Mouse (Mus musculus): ENCODE data around the gene Exd1. TPM values are rescaled to one million over a fixed set of nuclear protein-coding genes. Genes with fewer than 3 reads are reported as not detected.
A peak's percentile ranks its signal among the peaks of the same experiment; 100 is the strongest.

Exd1 gene
- polyA plus RNA-seq, 1 experiment from 2014 or later, result 0.11 TPM

GRCm38 (mm10) chr2:119548691-119549090, 1.3 kb upstream of the Exd1 start:
- Histone ChIP-seq H3K9ac (replicated peaks; ENCODE audit: low read depth) (no peak overlapping the region), H3K27me3 (replicated peaks; ENCODE audit: insufficient read depth, low read length) (no peaks in the 10 kb centered on the region), H3K4me1 (ENCODE audit: insufficient read depth, low read depth, low read length) (peaks cover 10% of the 10 kb centered on the region; the same call in 1 of the 2 replicates), H3K27ac (ENCODE audit: low read length) (peak overlapping the region; percentile 94), H3K9me3 (ENCODE audit: low read length) (no peaks in the 10 kb centered on the region), H3K4me2 (replicated peaks; ENCODE audit: low read depth, low read length) (peak overlapping the region; percentile 70), H3K36me3 (ENCODE audit: insufficient read depth, low read length) (no peaks in the 10 kb centered on the region), H3K4me3 (ENCODE audit: low read depth, low read length) (peak overlapping the region; percentile 90)
- 49% methylated on average over 5 of the region's 5 CpGs for WGBS
- TF ChIP-seq CTCF (IDR thresholded peaks at IDR 0.05) (no peak), EP300 (IDR thresholded peaks at IDR 0.05) (peak; percentile 60; the same call in 1 of the 2 replicates)
- peak; percentile 88 for DNase-seq (ENCODE audit: low spot score)
- no peak for ATAC-seq

GRCm38 (mm10) chr2:119548371-119548660, 889 bp upstream of the Exd1 start:
- Histone ChIP-seq H3K27ac (ENCODE audit: low read length) (peak overlapping the region; percentile 94), H3K27me3 (replicated peaks; ENCODE audit: insufficient read depth, low read length) (no peaks in the 10 kb centered on the region), H3K4me3 (ENCODE audit: low read depth, low read length) (peak overlapping the region; percentile 90), H3K36me3 (ENCODE audit: insufficient read depth, low read length) (no peaks in the 10 kb centered on the region), H3K9me3 (ENCODE audit: low read length) (no peaks in the 10 kb centered on the region), H3K4me1 (ENCODE audit: insufficient read depth, low read depth, low read length) (peaks cover 10% of the 10 kb centered on the region; the same call in 1 of the 2 replicates), H3K4me2 (replicated peaks; ENCODE audit: low read depth, low read length) (peak overlapping the region; percentile 70), H3K9ac (replicated peaks; ENCODE audit: low read depth) (peak overlapping the region; percentile 86)
- DNase-seq (ENCODE audit: low spot score) (peak; percentile 32), ATAC-seq (no peak)
- WGBS, result 9% methylated on average over 3 of the region's 3 CpGs
- TF ChIP-seq EP300 (IDR thresholded peaks at IDR 0.05) (no peak), CTCF (IDR thresholded peaks at IDR 0.05) (no peak)

- WGBS, result under 1% methylated on average over 30 of the region's 30 CpGs
- TF ChIP-seq EP300 (IDR thresholded peaks at IDR 0.05) (no peak), CTCF (IDR thresholded peaks at IDR 0.05) (peak; percentile 97)
- peak overlapping the region; percentile 90 for H3K4me3 ChIP-seq (ENCODE audit: low read depth, low read length)
- no peaks in the 10 kb centered on the region for H3K36me3 ChIP-seq (ENCODE audit: insufficient read depth, low read length)
- H3K27ac ChIP-seq (ENCODE audit: low read length), result peak overlapping the region; percentile 94
- no peaks in the 10 kb centered on the region for H3K27me3 ChIP-seq (replicated peaks; ENCODE audit: insufficient read depth, low read length)
- peak; percentile 94 for DNase-seq (ENCODE audit: low spot score)
- peaks cover 10% of the 10 kb centered on the region; the same call in 1 of the 2 replicates for H3K4me1 ChIP-seq (ENCODE audit: insufficient read depth, low read depth, low read length)
- no peak overlapping the region for H3K9ac ChIP-seq (replicated peaks; ENCODE audit: low read depth)
- peak overlapping the region; percentile 59 for H3K4me2 ChIP-seq (replicated peaks; ENCODE audit: low read depth, low read length)
- peak; percentile 79 for ATAC-seq
- H3K9me3 ChIP-seq (ENCODE audit: low read length), result no peaks in the 10 kb centered on the region
Observed at GRCm38 (mm10) chr2:119546848-119547521, 442 bp downstream of the Exd1 start.

- no peak for ATAC-seq
- DNase-seq (ENCODE audit: low spot score), result no peak
- Histone ChIP-seq H3K4me3 (ENCODE audit: low read depth, low read length) (no peak overlapping the region), H3K9ac (replicated peaks; ENCODE audit: low read depth) (no peak overlapping the region), H3K9me3 (ENCODE audit: low read length) (no peaks in the 10 kb centered on the region), H3K27ac (ENCODE audit: low read length) (no peak overlapping the region), H3K4me1 (ENCODE audit: insufficient read depth, low read depth, low read length) (no peaks in the 10 kb centered on the region), H3K4me2 (replicated peaks; ENCODE audit: low read depth, low read length) (no peak overlapping the region), H3K36me3 (ENCODE audit: insufficient read depth, low read length) (no peaks in the 10 kb centered on the region), H3K27me3 (replicated peaks; ENCODE audit: insufficient read depth, low read length) (no peaks in the 10 kb centered on the region)
- 54% methylated on average over 2 of the region's 2 CpGs for WGBS
- TF ChIP-seq CTCF (IDR thresholded peaks at IDR 0.05) (no peak), EP300 (IDR thresholded peaks at IDR 0.05) (no peak)
Observed at GRCm38 (mm10) chr2:119543656-119544055, 3.8 kb downstream of the Exd1 start.

GRCm38 (mm10) chr2:119542106-119542505, 5.3 kb downstream of the Exd1 start:
- Histone ChIP-seq H3K9me3 (ENCODE audit: low read length) (no peaks in the 10 kb centered on the region), H3K36me3 (ENCODE audit: insufficient read depth, low read length) (no peaks in the 10 kb centered on the region), H3K27ac (ENCODE audit: low read length) (no peak overlapping the region), H3K9ac (replicated peaks; ENCODE audit: low read depth) (no peak overlapping the region), H3K4me3 (ENCODE audit: low read depth, low read length) (no peak overlapping the region), H3K4me2 (replicated peaks; ENCODE audit: low read depth, low read length) (no peak overlapping the region), H3K4me1 (ENCODE audit: insufficient read depth, low read depth, low read length) (no peaks in the 10 kb centered on the region), H3K27me3 (replicated peaks; ENCODE audit: insufficient read depth, low read length) (no peaks in the 10 kb centered on the region)
- ATAC-seq, result no peak
- TF ChIP-seq EP300 (IDR thresholded peaks at IDR 0.05), result peak; percentile 15; the same call in 1 of the 2 replicates
- TF ChIP-seq CTCF (IDR thresholded peaks at IDR 0.05), result peak; percentile 85
- DNase-seq (ENCODE audit: low spot score), result peak; percentile 86
- WGBS, result 7% methylated on average over 1 of the region's 1 CpGs

GRCm38 (mm10) chr2:119538802-119539201, 8.6 kb downstream of the Exd1 start:
- Histone ChIP-seq H3K9ac (replicated peaks; ENCODE audit: low read depth) (no peak overlapping the region), H3K36me3 (ENCODE audit: insufficient read depth, low read length) (no peaks in the 10 kb centered on the region), H3K9me3 (ENCODE audit: low read length) (no peaks in the 10 kb centered on the region), H3K4me3 (ENCODE audit: low read depth, low read length) (no peak overlapping the region), H3K4me2 (replicated peaks; ENCODE audit: low read depth, low read length) (no peak overlapping the region), H3K4me1 (ENCODE audit: insufficient read depth, low read depth, low read length) (no peaks in the 10 kb centered on the region), H3K27ac (ENCODE audit: low read length) (0 out of 2 replicates have a peak overlapping the region, but pooled peaks have one; percentile 11), H3K27me3 (replicated peaks; ENCODE audit: insufficient read depth, low read length) (no peaks in the 10 kb centered on the region)
- WGBS, result 48% methylated on average over 9 of the region's 9 CpGs
- ATAC-seq (peak; percentile 96), DNase-seq (ENCODE audit: low spot score) (peak; percentile 78)
- TF ChIP-seq EP300 (IDR thresholded peaks at IDR 0.05) (peak; percentile 67), CTCF (IDR thresholded peaks at IDR 0.05) (no peak)
